Mouse (Mus musculus) liver, embryonic 12.5 days (tissue): ENCODE data around the gene Mdm4. TPM values are rescaled to one million over a fixed set of nuclear protein-coding genes. Genes with fewer than 3 reads are reported as not detected.

Experiments used
- ATAC-seq: fragments of 200-750 bp; cut with Nextera tagmentation; 2 replicates; pipeline ENCODE4 v1.8.0; 2017; ENCODE audit warnings: moderate number of reproducible peaks, mild to moderate bottlenecking, moderate library complexity
- H3K27ac ChIP-seq: fragments of 300-500 bp; sonication (generic); 2 replicates; pipeline ENCODE4 v1.5.1; 2016; ENCODE audit warnings: mild to moderate bottlenecking
- H3K27me3 ChIP-seq: fragments of 300-500 bp; sonication (generic); replicated peaks from 2 replicates; pipeline ENCODE4 v1.6.1; 2016; ENCODE audit warnings: mild to moderate bottlenecking, moderate library complexity
- H3K36me3 ChIP-seq: fragments of 300-500 bp; sonication (generic); 2 replicates; pipeline ENCODE4 v1.6.1; 2016; ENCODE audit warnings: mild to moderate bottlenecking, moderate library complexity
- H3K4me1 ChIP-seq: fragments of 300-500 bp; sonication (generic); 2 replicates; pipeline ENCODE4 v1.6.1; 2016
- H3K4me2 ChIP-seq: fragments of 300-500 bp; sonication (generic); 2 replicates; pipeline ENCODE4 v1.6.1; 2016; ENCODE audit warnings: mild to moderate bottlenecking, moderate library complexity
- H3K4me3 ChIP-seq: fragments of 300-500 bp; sonication (generic); 2 replicates; pipeline ENCODE4 v1.5.1; 2016; ENCODE audit warnings: mild to moderate bottlenecking, moderate library complexity
- H3K9ac ChIP-seq: fragments of 300-500 bp; sonication (generic); 2 replicates; pipeline ENCODE4 v1.6.1; 2016; ENCODE audit warnings: mild to moderate bottlenecking, moderate library complexity
- H3K9me3 ChIP-seq: fragments of 300-500 bp; sonication (generic); replicated peaks from 2 replicates; pipeline ENCODE4 v1.6.1; 2016; ENCODE audit warnings: mild to moderate bottlenecking, moderate library complexity
- WGBS: fragments of 180-500 bp; shearing (Covaris S2); methylation state at CpG from one replicate; pipeline ENCODE4 v1.1.7; 2016; ENCODE audit not compliant: insufficient replicate concordance; 5-methylcytosine and 5-hydroxymethylcytosine counted together
- polyA plus RNA-seq: library from polyadenylated mRNA; unstranded; fragments of >200 nt; fragmentation: Nextera tagmentation; extraction: Ambion mirVana; gene quantifications from 2 replicates; pipeline ENCODE4 v1.2.1, GENCODE M21; 2016

Gene Mdm4
- polyA plus RNA-seq, 1 experiment from 2014 or later: 24.9 TPM

DNA sequence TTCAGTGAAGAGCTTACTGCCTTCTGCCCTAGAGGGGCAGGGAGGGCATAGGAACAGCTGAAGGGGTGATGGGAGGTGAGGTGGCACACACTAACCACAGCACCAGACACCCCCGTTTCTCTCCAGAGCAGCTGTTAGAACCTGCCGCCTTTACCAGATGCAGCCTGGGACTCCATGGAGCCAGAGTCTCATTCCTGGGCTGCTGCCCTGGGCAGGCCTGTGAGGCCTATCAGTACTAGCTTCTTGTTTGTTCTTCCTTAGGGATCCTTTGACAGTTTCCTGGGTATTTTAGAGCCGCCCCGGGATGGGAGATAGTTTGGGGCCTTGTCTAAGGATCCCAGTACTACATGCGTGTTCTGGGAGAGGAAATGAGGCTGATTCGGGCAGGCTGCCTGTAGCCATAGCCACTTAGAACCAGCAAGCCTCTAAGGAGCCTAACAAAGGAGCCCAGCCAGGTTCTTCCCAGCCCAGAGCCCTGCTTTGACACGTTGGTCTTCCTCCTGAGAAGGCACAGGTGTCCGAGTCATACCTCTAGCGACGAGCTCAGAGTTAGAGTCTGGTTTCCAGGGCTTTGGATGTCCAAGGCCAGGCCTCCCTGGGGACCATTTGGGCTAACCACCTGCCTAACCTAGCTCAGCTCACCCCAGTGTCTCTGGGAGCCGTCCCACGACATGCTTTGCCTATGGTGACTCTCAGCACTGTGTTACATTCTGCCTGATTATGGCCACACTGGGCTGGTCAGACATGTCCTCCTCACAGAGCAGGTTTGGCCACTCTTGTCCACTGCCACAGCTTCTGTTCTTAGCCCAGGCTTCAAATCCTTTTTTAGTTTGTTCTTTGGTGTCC, 39.1 kb upstream of the Mdm4 start:
- Histone ChIP-seq H3K36me3 (peaks cover 6% of the 10 kb centered on the region; the same call in 1 of the 2 replicates), H3K9ac (no peak overlapping the region), H3K4me3 (no peak overlapping the region), H3K9me3 (no peaks in the 10 kb centered on the region), H3K27ac (peak overlapping the region; percentile 47), H3K4me2 (no peak overlapping the region), H3K4me1 (peaks cover 57% of the 10 kb centered on the region), H3K27me3 (peaks cover 14% of the 10 kb centered on the region; the same call in 1 of the 2 replicates)
- no peak for ATAC-seq
- 62% methylated on average over 12 of the region's 12 CpGs for WGBS

DNA sequence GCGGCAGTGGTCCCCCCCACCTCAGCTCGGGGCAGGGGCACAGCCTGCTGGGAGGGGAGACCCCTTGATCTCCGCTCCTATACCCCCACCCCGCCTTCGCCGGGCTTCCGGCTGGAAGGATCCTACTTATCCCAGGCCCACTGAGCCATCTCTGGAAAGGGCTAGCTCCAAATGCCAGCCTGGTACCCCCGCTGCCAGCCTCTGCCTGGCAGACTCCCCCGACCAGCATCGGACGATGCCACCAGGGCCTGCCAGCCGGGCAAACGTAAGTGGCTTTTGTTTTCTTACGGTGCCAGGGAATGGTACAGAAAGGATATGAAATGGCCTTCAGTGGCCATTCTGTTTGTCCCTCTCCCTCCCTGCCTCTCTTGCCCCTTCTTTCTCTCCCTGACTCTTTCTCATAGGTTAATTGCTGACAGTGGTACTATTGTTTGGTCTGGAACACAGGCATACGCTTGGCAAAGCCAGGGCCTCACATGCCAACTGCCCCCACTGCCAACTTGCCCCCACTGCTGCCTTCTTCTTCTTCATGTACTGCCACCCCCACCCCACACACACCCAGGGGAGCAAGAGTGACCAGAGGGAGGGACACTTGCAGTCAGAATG, 38.4 kb upstream of the Mdm4 start:
- no peak overlapping the region for H3K4me2 ChIP-seq
- peaks cover 51% of the 10 kb centered on the region for H3K4me1 ChIP-seq
- ATAC-seq: no peak
- 83% methylated on average over 15 of the region's 15 CpGs for WGBS
- no peak overlapping the region for H3K4me3 ChIP-seq
- no peaks in the 10 kb centered on the region for H3K9me3 ChIP-seq
- H3K36me3 ChIP-seq: peaks cover 11% of the 10 kb centered on the region; the same call in 1 of the 2 replicates
- H3K27me3 ChIP-seq: peaks cover 11% of the 10 kb centered on the region; the same call in 1 of the 2 replicates
- H3K9ac ChIP-seq: no peak overlapping the region
- H3K27ac ChIP-seq: peak overlapping the region; percentile 47; the same call in 1 of the 2 replicates

GRCm38 (mm10) chr1:133068268-133068667, 37.9 kb upstream of the Mdm4 start:
- peaks cover 11% of the 10 kb centered on the region; the same call in 1 of the 2 replicates for H3K27me3 ChIP-seq
- WGBS: 55% methylated on average over 5 of the region's 5 CpGs
- ATAC-seq: no peak
- peaks cover 11% of the 10 kb centered on the region; the same call in 1 of the 2 replicates for H3K36me3 ChIP-seq
- H3K4me1 ChIP-seq: peaks cover 46% of the 10 kb centered on the region
- H3K4me3 ChIP-seq: no peak overlapping the region
- H3K9ac ChIP-seq: no peak overlapping the region
- no peaks in the 10 kb centered on the region for H3K9me3 ChIP-seq
- H3K27ac ChIP-seq: 0 out of 2 replicates have a peak overlapping the region, but pooled peaks have one; percentile 12
- no peak overlapping the region for H3K4me2 ChIP-seq

GRCm38 (mm10) chr1:133063164-133063563, 32.8 kb upstream of the Mdm4 start:
- no peak overlapping the region for H3K27ac ChIP-seq
- H3K27me3 ChIP-seq: no peaks in the 10 kb centered on the region
- H3K4me2 ChIP-seq: no peak overlapping the region
- no peak overlapping the region for H3K4me3 ChIP-seq
- H3K9me3 ChIP-seq: no peaks in the 10 kb centered on the region
- peaks cover 11% of the 10 kb centered on the region; the same call in 1 of the 2 replicates for H3K4me1 ChIP-seq
- no peak for ATAC-seq
- H3K9ac ChIP-seq: no peak overlapping the region
- 77% methylated on average over 6 of the region's 6 CpGs for WGBS
- peaks cover 11% of the 10 kb centered on the region; the same call in 1 of the 2 replicates for H3K36me3 ChIP-seq

DNA sequence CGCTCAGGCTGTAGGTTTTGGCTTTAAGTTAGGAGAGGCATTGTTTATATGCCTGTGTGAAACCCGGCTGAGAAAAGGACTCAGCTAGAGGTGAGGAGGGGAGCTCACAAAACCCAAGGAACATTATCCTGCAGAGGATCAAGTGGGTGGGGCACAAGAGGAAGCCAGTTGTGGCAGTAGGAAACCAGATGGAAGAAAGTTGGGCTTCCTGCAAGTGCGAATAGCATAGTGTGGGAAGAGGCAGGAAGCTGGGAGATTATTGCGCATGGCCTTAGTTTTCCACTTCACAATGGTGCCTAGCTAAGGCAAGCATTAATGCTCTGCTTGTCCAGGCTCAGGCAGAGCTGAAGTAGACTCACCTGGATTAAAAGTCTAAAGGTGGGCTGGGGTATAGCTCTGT, 30.3 kb upstream of the Mdm4 start:
- ATAC-seq: no peak
- 41% methylated on average over 4 of the region's 4 CpGs for WGBS
- Histone ChIP-seq H3K4me3 (no peak overlapping the region), H3K27ac (no peak overlapping the region), H3K9me3 (no peaks in the 10 kb centered on the region), H3K4me1 (peaks cover 22% of the 10 kb centered on the region), H3K9ac (no peak overlapping the region), H3K36me3 (0 out of 2 replicates have a peak, but pooled peaks cover 5% of the 10 kb centered on the region), H3K4me2 (no peak overlapping the region), H3K27me3 (no peaks in the 10 kb centered on the region)

DNA sequence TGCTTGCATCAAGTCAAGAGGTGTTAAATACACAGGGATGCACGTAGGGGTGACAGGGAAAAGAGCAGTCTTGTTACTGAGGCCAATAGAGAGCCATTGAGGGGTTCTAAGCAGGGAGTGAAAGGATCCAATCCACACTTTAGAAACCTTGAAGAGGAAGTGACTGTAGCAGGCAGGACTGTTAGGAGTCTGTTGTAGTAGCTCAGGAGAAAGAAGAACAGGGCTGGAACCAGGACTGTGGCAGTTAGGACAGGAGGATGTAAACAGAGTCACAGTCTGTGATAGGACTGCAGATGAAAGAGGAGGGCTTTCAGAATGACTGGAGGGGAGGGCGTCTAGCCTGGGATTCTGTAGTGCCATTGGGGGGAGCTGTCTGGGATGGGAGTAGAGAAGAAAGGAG, 29.2 kb upstream of the Mdm4 start:
- 31% methylated on average over 2 of the region's 2 CpGs for WGBS

DNA sequence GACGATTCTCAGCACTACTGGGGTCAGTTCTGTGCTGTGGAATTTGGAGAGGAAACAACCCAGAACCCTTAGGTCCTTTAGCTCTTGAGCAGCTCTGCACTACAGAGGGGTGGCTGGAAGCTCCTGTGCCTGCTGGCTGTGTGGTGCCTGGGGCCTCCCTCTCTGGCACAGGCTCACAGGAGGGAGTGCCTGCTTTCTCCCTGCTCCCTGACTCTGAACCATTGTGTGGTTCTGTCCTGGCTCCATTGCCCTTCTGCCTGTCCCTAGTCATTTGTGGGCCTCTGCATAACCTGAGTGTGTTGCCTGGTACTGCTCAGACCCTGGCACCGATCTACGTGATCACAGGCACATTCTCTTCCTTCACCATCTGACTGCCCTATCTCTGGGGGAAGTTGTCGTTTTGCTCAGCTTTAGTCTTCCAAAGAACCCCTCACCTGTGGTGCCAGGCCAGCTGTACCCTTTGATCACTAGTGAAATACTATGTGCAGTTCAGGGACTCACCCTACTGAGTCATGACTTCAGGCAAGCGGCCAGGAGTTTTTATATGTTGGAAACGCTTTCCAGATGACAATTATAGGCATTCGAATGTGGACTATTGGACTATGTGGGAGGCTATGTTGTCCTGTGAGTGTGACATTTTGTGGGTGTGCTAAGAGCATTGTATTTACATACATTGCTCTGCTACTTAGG, 27.1 kb upstream of the Mdm4 start:
- Histone ChIP-seq H3K36me3 (no peaks in the 10 kb centered on the region), H3K27ac (no peak overlapping the region), H3K27me3 (no peaks in the 10 kb centered on the region), H3K4me3 (no peak overlapping the region), H3K4me2 (no peak overlapping the region), H3K9me3 (no peaks in the 10 kb centered on the region), H3K9ac (no peak overlapping the region), H3K4me1 (peaks cover 22% of the 10 kb centered on the region)
- no peak for ATAC-seq
- 64% methylated on average over 7 of the region's 7 CpGs for WGBS

More for the DNA sequence above, 29.2 kb upstream of the Mdm4 start:
- no peak for ATAC-seq
- no peak overlapping the region for H3K27ac ChIP-seq
- peaks cover 22% of the 10 kb centered on the region for H3K4me1 ChIP-seq
- H3K4me2 ChIP-seq: no peak overlapping the region
- no peaks in the 10 kb centered on the region for H3K27me3 ChIP-seq
- H3K9ac ChIP-seq: 0 out of 2 replicates have a peak overlapping the region, but pooled peaks have one; percentile 1
- H3K36me3 ChIP-seq: 0 out of 2 replicates have a peak, but pooled peaks cover 5% of the 10 kb centered on the region
- H3K9me3 ChIP-seq: no peaks in the 10 kb centered on the region
- no peak overlapping the region for H3K4me3 ChIP-seq

DNA sequence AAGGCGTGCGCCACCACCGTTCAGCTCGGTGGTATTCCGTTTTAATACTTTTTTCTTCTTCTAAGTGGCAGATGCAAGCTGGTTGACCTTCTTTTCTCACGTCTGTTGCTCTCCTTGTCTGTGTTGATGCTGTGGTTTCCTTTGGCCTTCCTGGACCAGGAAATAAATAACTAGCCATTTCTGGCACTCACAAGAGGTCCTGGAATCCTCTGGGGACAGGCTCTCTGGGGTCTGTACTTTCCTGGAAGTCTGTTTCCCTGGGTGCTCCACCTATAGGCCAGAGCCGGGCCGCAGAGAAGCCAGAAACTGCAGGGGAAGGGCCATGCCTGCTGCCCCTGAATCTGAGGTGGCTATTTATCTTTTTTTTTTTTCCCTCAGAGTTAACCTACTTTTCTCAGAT, 24.0 kb upstream of the Mdm4 start:
- Histone ChIP-seq H3K9me3 (no peaks in the 10 kb centered on the region), H3K27ac (no peak overlapping the region), H3K27me3 (no peaks in the 10 kb centered on the region), H3K4me2 (no peak overlapping the region), H3K9ac (no peak overlapping the region), H3K4me1 (peaks cover 15% of the 10 kb centered on the region), H3K36me3 (no peaks in the 10 kb centered on the region), H3K4me3 (no peak overlapping the region)
- no peak for ATAC-seq
- WGBS: 50% methylated on average over 8 of the region's 8 CpGs

DNA sequence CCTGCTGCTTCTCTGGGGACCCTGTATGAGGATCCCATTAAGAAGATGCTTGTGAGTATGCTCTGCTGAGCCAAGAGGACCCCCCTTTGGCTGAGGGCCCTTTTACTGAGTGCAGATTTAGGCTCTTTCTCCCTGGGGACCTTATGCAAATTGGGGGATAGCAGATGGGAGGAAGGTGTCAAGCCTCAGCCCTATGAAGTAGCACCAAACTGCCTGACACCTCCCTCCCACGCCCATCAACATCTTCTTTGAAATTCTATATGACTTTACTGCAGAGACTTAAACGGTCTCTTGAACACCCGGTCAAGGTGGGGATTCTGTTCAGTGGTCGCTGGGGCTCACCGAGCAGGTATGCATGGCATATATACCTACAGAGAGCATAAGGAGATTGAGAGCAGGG, 22.7 kb upstream of the Mdm4 start:
- WGBS: 50% methylated on average over 5 of the region's 5 CpGs
- Histone ChIP-seq H3K9me3 (no peaks in the 10 kb centered on the region), H3K27me3 (no peaks in the 10 kb centered on the region; the same call in 1 of the 2 replicates), H3K36me3 (no peaks in the 10 kb centered on the region), H3K9ac (no peak overlapping the region), H3K27ac (no peak overlapping the region), H3K4me2 (no peak overlapping the region), H3K4me1 (peaks cover 12% of the 10 kb centered on the region), H3K4me3 (no peak overlapping the region)
- no peak for ATAC-seq

GRCm38 (mm10) chr1:133051829-133052228, 21.5 kb upstream of the Mdm4 start:
- Histone ChIP-seq H3K4me3 (no peak overlapping the region), H3K9ac (no peak overlapping the region), H3K27ac (no peak overlapping the region), H3K27me3 (peaks cover 9% of the 10 kb centered on the region), H3K4me1 (peaks cover 12% of the 10 kb centered on the region), H3K36me3 (no peaks in the 10 kb centered on the region), H3K9me3 (no peaks in the 10 kb centered on the region), H3K4me2 (no peak overlapping the region)
- ATAC-seq: no peak
- WGBS: 75% methylated on average over 2 of the region's 2 CpGs

DNA sequence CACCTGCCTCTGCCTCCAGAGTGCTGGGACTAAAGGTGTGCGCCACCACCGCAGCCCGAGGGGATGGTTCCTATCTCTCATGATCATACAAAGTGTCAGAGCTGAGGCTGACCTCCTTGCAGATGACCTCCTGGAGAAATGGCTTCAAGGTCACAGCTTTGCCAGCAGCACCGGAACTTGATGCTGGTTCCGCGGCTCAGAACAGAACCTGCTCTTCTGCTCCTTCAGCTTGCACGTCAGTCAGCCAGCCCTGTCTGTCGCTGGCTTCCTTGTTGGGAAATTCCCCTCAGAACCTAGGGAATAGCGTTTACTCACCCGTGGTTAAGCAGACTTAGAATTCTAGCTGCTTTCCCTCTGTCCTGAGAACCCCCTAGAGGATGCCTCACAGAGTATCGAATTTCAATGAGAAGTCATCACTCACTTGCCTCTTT, 19.7 kb upstream of the Mdm4 start:
- WGBS: 30% methylated on average over 11 of the region's 11 CpGs
- H3K9ac ChIP-seq: no peak overlapping the region
- peaks cover 27% of the 10 kb centered on the region for H3K4me1 ChIP-seq
- no peak overlapping the region for H3K4me3 ChIP-seq
- no peak overlapping the region for H3K27ac ChIP-seq
- H3K27me3 ChIP-seq: peaks cover 28% of the 10 kb centered on the region
- H3K4me2 ChIP-seq: no peak overlapping the region
- no peak for ATAC-seq
- H3K9me3 ChIP-seq: no peaks in the 10 kb centered on the region
- H3K36me3 ChIP-seq: no peaks in the 10 kb centered on the region

DNA sequence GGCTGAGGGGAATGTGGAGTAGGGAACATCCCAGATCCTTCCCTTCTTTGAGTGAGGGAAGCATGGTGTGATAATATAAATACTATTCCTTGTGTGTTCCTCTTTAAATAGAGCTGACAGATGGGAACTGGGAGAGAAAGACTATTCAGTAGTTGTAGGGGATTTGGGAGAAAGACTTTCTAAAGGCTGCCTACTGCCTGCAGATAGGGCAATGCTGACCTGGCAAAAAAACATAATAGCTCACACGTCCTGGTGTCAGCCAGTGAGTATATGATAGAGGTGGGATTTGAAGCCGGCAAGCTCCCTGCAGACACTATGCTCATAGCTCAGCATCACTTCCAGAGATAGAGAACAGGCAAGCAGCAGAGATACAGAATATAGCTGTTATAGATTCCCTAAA, 18.3 kb upstream of the Mdm4 start:
- no peak overlapping the region for H3K4me3 ChIP-seq
- 45% methylated on average over 2 of the region's 2 CpGs for WGBS
- no peak for ATAC-seq
- H3K27ac ChIP-seq: no peak overlapping the region
- H3K4me1 ChIP-seq: peaks cover 31% of the 10 kb centered on the region
- no peaks in the 10 kb centered on the region for H3K36me3 ChIP-seq
- peaks cover 38% of the 10 kb centered on the region for H3K27me3 ChIP-seq
- H3K4me2 ChIP-seq: no peak overlapping the region
- no peaks in the 10 kb centered on the region for H3K9me3 ChIP-seq
- no peak overlapping the region for H3K9ac ChIP-seq
